Mouse (Mus musculus): ENCODE measurements around the gene D430041D05Rik.

Gene D430041D05Rik

GRCm38 (mm10) chr2:104407913-104408312 lies 2.9 kb downstream of the D430041D05Rik start:
- no peak for DNase-seq

DNA sequence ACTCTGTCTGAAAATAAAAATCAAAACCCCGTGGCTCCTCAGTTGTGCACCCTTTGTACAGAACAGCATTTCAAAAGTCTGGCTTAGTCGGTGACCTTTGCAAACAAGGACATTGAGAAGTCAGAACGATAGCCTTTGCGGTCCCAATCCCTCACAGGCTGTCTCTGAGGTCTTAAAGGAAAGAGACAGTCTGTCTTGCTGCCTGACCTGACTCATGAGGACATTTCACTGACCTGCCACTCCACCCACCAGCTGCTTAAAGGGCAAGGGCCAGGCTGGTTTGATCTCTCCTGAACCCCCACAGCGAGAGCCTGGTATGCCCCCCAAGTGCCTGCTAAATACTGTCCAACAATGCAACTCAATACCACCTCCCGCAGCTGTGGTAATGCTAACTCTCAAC lies 6.8 kb downstream of the D430041D05Rik start:
- no peak for DNase-seq

GRCm38 (mm10) chr2:104398651-104399290 lies 12.0 kb downstream of the D430041D05Rik start:
- no peak for DNase-seq

DNA sequence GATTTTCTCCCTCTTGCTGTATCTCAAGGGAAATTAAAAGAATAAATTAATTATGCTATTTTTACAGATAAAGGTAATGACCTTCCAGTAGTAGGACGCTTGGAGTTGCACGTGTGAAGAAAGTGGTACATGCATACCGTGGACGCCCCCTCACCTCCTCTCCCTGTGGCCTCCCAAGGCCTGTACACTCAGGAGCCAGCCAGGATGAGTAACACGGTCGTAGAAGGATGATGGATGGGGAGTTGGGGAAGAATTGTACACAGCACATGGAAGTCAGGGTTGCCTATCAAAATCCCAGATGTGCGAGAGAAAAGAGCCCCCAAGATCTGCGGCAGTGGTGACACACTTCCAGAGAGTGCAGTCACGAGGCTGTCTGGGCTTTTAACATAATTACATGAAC lies 14.9 kb downstream of the D430041D05Rik start:
- no peak for DNase-seq

DNA sequence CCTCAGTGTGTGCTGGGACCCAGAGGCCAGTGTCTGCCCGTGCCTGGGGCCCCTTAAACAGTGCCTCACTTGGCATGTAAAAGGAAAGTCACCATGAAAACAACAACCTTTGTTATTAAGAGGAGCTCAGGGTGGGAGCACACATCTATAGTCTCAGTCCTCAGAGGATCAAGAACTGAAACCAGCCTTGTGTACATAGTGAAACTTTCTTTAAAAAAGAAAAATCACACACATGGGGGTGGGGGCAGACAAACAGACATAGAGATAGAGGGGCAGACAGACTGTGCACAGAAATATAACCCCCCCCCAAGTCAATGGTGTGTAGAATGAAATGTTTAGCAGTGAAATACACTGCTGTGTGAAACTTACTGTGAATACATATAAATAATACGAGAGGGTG lies 16.0 kb downstream of the D430041D05Rik start:
- DNase-seq: no peak

DNA sequence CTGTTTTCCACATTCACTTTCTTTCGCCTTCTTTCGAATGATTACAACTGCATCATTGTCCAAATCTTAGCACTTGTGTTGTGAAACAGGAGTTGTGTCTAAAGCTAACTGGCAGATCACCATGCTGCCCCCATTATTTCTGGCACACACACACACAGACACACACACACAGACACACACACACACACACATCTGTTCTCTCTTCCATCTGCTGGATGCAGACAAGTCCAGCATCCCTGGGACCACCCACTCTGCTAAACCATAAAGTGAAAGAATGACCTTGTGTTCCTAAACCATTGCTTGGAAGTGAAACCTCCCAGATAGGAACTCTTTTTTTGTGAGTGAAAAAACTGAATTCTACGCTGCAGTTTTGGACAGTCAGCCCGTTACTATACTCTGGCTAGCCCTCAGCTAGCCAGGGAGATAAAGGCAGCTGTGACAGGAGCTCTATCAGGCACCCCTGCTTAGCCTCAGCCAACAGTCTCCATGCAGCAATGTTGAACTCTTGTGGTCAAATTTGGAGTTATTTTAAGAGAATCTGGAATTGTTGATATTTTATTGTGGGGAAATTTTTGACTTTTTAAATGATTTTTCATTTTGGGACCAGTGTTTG lies 18.0 kb downstream of the D430041D05Rik start:
- DNase-seq: no peak

- no peak for DNase-seq
These were observed 21.6 kb downstream of the D430041D05Rik start for GRCm38 (mm10) chr2:104389231-104389630.

GRCm38 (mm10) chr2:104385941-104386340 lies 24.9 kb downstream of the D430041D05Rik start:
- peak; percentile 51 for DNase-seq

- no peak for DNase-seq
These were observed 27.2 kb downstream of the D430041D05Rik start for GRCm38 (mm10) chr2:104383589-104383988.

DNA sequence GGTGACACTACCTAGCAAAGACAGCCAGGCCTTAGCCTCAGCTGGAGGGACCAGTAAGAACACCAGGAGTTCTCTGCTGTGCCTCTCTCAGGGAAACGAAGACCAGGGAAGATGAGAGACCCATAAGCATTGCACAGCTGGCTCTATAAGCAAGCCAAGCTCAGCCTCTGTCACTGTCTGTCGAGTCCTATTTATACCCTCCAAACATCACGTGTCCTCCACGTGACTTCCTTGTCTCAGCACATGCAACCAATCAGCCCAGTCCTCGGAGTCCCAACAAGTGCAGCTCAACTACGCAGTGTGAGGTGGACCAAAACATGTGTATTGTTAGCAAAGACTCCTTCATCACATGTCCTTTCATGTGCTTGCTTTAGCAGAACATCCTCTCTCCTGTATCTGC lies 28.0 kb downstream of the D430041D05Rik start:
- DNase-seq: no peak

GRCm38 (mm10) chr2:104379304-104379703 lies 31.5 kb downstream of the D430041D05Rik start:
- DNase-seq: no peak

- DNase-seq: no peak
These were observed 32.0 kb downstream of the D430041D05Rik start for GRCm38 (mm10) chr2:104378791-104379190.

- no peak for DNase-seq
These were observed 32.8 kb downstream of the D430041D05Rik start for GRCm38 (mm10) chr2:104377990-104378389.

DNA sequence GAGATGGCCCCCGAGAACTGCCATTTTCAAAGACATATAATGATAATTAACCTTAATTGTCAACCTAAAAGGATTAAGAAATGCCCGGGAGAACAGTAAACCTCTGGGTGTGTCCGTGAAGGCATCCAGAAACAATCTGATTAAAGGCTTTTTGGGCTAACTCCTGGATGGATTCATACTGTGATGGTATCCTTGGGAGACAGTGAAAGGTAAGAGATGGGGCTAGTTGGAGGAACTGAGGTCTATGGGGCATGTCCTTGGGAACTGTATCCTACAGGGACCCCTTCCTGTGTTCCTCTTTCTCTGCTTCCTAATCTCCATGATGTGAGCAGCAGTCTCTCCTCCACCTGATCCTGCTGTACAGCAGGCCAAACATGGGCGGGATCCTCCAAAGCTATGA lies 38.7 kb downstream of the D430041D05Rik start:
- no peak for DNase-seq

DNA sequence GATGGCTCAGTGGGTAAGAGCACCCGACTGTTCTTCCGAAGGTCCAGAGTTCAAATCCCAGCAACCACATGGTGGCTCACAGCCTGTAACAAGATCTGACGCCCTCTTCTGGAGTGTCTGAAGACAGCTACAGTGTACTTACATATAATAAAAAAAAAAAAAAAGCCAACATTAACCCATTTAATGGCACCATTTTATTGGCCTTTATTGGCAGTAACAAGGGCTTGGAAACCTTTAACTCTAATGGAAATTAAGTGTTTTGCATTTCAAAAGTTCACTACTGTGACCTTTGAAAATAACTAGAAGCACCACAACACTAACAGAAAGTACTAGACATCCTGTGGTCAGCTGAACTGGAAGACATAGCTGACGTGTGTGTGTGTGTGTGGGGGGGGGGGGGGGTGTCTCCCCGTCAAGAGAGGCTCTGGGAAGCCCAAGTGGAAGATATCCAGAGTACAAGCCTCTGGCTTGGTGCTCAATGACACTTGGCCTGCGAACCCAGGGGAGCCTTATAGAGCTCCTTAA lies 39.1 kb downstream of the D430041D05Rik start:
- DNase-seq: no peak

DNA sequence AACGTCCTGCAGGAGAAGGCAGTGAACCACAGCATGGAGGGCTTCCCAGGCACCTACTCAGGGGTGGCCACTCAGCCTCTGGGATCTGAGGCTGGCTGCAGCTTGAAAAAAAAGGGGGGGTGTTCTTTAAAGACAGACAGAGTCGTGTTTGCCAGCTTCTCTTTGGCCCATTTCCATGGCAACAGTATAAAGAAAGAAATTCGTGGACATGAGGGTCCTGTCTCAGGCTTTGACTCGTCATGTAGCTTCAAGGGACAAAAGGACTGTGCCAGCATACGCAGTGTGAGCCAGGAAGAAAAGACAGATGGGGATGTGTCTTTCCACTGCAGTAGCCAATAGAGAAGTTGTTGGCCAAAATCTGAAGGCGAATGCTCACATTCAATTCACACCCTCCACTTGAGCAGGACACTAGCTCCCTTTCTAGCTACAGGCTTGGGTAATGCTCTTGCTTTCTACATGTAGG lies 42.9 kb downstream of the D430041D05Rik start:
- DNase-seq: no peak

- DNase-seq: no peak
These were observed 43.5 kb downstream of the D430041D05Rik start for GRCm38 (mm10) chr2:104367291-104367690.

DNA sequence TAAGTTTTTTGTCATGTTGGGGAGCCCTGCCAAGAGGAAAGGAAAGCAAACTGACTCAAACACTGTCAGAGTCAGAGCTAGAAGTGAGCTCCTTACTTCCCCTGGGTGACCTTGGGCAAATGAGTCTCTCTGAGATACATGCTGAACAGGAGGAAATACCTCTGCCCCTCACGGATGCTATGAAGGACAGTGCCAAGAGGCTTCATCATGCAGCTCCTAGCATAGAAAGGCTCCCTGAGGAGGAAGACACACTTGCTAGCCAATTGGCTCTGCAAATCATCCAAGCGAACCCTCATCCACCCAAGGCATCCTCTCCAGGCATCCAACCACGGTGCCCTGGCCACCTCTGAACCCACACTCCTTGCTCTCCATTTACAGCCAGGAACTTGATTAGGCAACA lies 51.5 kb downstream of the D430041D05Rik start:
- DNase-seq: no peak

DNA sequence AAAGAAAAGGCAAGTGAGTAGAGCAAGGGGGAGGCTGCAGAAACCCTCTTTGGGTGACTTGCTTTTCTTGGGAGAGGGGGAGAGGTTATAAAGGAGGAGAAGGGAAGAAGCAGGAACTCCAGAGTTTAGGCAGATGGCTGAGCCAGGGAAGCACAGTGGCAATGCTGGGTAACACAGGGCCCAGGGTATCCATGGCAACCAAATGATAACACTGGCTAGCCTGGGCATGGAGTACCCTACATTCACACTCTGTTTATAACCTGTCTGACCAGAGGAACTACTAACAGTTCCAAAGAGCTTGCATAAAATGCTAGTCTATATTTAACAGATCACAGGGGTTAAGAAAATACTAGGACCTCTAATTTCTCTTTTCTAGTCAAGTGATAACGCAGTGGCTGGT lies 51.9 kb downstream of the D430041D05Rik start:
- DNase-seq: no peak

DNA sequence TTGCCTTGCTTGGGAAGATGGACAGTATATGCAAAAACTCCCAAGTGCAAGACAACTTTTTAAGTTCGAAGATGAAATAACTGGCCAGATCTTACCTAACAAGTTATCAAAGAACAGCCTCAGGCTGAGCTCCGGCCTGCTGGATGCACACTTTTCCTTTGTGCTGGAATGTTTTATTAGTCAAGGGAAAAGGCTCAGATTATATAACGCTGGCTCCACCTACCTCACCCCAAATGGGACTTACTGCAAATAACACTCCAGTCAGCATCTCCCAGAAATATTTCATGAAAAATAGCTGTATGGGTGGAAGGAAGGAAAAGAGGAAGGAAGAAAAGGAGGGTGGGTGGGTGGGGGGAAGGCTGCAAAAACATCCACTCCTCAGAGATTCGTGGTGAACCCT lies 54.3 kb downstream of the D430041D05Rik start:
- DNase-seq: no peak

DNA sequence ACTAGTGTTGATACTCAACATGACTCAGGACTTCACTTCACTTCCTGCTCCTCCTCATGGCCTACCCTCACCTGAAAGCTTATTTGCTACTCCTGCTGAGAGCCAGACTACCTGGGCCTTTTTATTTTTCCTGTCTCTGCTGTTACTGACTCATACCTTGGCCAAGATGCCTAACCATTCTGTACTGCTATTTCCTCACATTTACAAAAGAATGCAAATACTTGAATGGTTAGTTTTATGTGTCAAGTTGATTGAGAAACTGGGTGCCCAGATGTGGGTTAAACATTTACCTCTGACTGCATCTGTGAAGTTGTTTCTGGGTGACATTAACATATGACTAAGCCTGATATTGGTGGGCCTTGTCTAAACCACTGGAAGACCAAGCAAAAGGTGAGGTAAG lies 56.7 kb downstream of the D430041D05Rik start:
- no peak for DNase-seq

GRCm38 (mm10) chr2:104352204-104352493 lies 58.7 kb downstream of the D430041D05Rik start:
- no peak for DNase-seq

DNA sequence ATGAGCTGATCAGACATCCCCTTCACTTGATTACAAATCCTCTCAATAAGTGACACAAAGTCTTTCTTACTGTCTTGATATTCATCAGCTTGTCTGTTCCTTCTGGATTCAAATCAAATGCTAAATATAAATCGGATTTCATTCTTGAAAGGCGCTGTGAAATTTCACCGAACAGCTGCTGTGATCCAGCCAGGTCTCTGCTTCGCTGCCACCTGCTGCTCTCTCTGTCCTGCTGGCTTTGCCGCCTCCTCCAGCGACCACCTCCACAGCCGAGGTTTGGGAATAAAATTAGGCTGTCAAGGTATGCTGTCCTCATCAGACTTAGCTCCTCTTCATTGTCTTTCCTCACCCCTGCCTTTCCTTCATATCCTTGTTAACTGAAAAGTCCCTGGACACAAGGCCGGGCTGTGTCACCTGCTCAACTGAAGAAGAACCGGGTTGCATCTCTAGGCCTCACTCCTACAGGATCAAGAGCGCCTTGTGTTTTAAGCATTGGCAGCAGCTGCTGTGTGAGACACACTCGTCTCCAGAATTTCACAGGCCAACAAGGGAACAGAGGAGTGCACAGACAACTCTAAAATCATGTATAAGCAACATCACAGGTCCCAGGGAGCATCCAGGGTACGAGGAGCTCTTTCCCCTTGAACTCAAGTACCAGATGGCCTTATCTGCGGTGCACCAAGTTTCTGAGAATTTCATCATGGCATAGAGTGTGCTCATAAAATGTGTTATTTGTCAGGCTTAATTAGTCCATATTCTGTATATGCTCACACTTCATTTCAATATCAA lies 59.2 kb downstream of the D430041D05Rik start:
- DNase-seq: no peak

- no peak for DNase-seq
These were observed 73.2 kb downstream of the D430041D05Rik start for GRCm38 (mm10) chr2:104337619-104338018.

Data from thymus, postnatal 14 days (tissue).